Mouse (Mus musculus): ENCODE measurements around the gene Uchl1.

DNA sequence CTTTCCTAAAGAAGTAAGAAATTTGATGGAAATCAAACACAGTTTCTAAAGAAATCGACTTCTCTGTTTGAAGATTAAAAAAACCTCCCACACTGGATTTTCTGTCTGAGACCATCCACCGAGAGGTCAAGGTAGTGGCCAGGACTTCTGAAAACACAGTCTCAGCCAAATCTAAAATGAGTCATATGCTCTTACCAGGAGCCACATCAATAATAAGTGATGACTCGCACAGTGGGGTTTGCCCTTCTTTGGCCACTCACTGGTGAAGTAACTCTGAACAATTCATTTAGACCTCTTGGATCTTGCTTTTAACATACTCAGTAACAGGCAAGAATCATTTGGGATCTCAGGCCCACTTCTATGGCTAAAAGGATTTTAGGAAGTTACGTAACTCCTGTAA, 33.7 kb upstream of the Uchl1 start:
- TF ChIP-seq CTCF (IDR thresholded peaks at IDR 0.05; ENCODE audit: low read depth) (no peak), EP300 (optimal IDR thresholded peaks at IDR 0.05) (no peak)
